Mouse (Mus musculus) cerebellum, adult 2 months (tissue): Measurements from ENCODE around the gene Osgep.
"Not testable (repeated sequence)": the region's sequence is repeated elsewhere in the genome, so short reads cannot be mapped to it uniquely, and the experiment has no call there.

Experiments used
- CTCF ChIP-seq: fragments of 200-500 bp; IDR thresholded peaks from 2 replicates; pipeline ENCODE4 v1.5.1; 2011; ENCODE audit warnings: low read depth, mild to moderate bottlenecking, control low read depth, low read length, moderate library complexity, borderline replicate concordance; ENCODE audit not compliant: insufficient read depth
- POLR2A ChIP-seq: fragments of 200-500 bp; IDR thresholded peaks from 2 replicates; pipeline ENCODE4 v1.6.1; 2011; ENCODE audit warnings: low read length, control low read depth, borderline replicate concordance; ENCODE audit not compliant: insufficient read depth

- TF ChIP-seq CTCF, POLR2A: not testable (repeated sequence)
Measured at GRCm38 (mm10) chr14:50973054-50973453, 48.4 kb upstream of the Osgep start.
